Mouse (Mus musculus): ENCODE measurements around the gene Pear1. TPM values are rescaled to one million over a fixed set of nuclear protein-coding genes. Genes with fewer than 3 reads are reported as not detected.

The Pear1 gene
- polyA plus RNA-seq, 1 experiment from 2014 or later, result 12.3 TPM

- peaks cover 43% of the 10 kb centered on the region for H3K4me1 ChIP-seq
- H3K36me3 ChIP-seq, result no peaks in the 10 kb centered on the region
- peak within 1 kb of the TSS; percentile 72 for H3K27ac ChIP-seq (replicated peaks)
- H3K27me3 ChIP-seq (ENCODE audit: low read depth, poor library complexity, severe bottlenecking), result peaks cover 100% of the 10 kb centered on the region
- peak; percentile 55 for DNase-seq (ENCODE audit: low spot score)
- H3K4me3 ChIP-seq, result peak within 1 kb of the TSS; percentile 51
- H3K9me3 ChIP-seq (replicated peaks), result no peaks in the 10 kb centered on the region
- 0% methylated on average over 29 of the region's 29 CpGs for WGBS
Measured at GRCm38 (mm10) chr3:87796736-87797334, 27.3 kb downstream of the Pear1 start, which contains the start of gene Insrr. Insrr (plus strand) TSS chr3:87796951.

GRCm38 (mm10) chr3:87795336-87796277 lies 28.5 kb downstream of the Pear1 start:
- 13% methylated on average over 33 of the region's 33 CpGs for WGBS
- peaks cover 43% of the 10 kb centered on the region for H3K4me1 ChIP-seq
- no peak overlapping the region; the same call in 1 of the 2 replicates for H3K27ac ChIP-seq (replicated peaks)

GRCm38 (mm10) chr3:87794922-87795325 lies 29.2 kb downstream of the Pear1 start, which contains the start of gene Ntrk1:
Ntrk1 (minus strand) TSS chr3:87795162.
- Histone ChIP-seq H3K36me3 (no peaks in the 10 kb centered on the region), H3K27ac (replicated peaks) (no peak within 1 kb of the TSS; the same call in 1 of the 2 replicates), H3K4me3 (peak within 1 kb of the TSS; percentile 47), H3K9me3 (replicated peaks) (no peaks in the 10 kb centered on the region), H3K27me3 (ENCODE audit: low read depth, poor library complexity, severe bottlenecking) (peaks cover 100% of the 10 kb centered on the region), H3K4me1 (peaks cover 46% of the 10 kb centered on the region)
- peak; percentile 47 for DNase-seq (ENCODE audit: low spot score)
- under 1% methylated on average over 47 of the region's 47 CpGs for WGBS

More at GRCm38 (mm10) chr3:87795336-87796277, 28.5 kb downstream of the Pear1 start:
- Histone ChIP-seq H3K9me3 (replicated peaks) (no peaks in the 10 kb centered on the region), H3K27me3 (ENCODE audit: low read depth, poor library complexity, severe bottlenecking) (peaks cover 100% of the 10 kb centered on the region), H3K4me3 (peak overlapping the region; percentile 47), H3K36me3 (no peaks in the 10 kb centered on the region)
- DNase-seq (ENCODE audit: low spot score), result peak; percentile 80

GRCm38 (mm10) chr3:87789768-87790167 lies 34.3 kb downstream of the Pear1 start:
- no peaks in the 10 kb centered on the region for H3K36me3 ChIP-seq
- peaks cover 62% of the 10 kb centered on the region for H3K27me3 ChIP-seq (ENCODE audit: low read depth, poor library complexity, severe bottlenecking)
- WGBS, result 26% methylated on average over 5 of the region's 5 CpGs
- no peak overlapping the region for H3K4me3 ChIP-seq
- H3K27ac ChIP-seq (replicated peaks), result peak overlapping the region; percentile 43; the same call in 1 of the 2 replicates
- DNase-seq (ENCODE audit: low spot score), result no peak
- no peaks in the 10 kb centered on the region for H3K9me3 ChIP-seq (replicated peaks)
- peaks cover 25% of the 10 kb centered on the region for H3K4me1 ChIP-seq

GRCm38 (mm10) chr3:87789248-87789647 lies 34.9 kb downstream of the Pear1 start:
- WGBS, result 82% methylated on average over 1 of the region's 1 CpGs
- Histone ChIP-seq H3K4me1 (peaks cover 20% of the 10 kb centered on the region), H3K27ac (replicated peaks) (peak overlapping the region; percentile 43; the same call in 1 of the 2 replicates)

GRCm38 (mm10) chr3:87785626-87786214 lies 38.4 kb downstream of the Pear1 start:
- Histone ChIP-seq H3K36me3 (no peaks in the 10 kb centered on the region), H3K27ac (replicated peaks) (no peak overlapping the region), H3K9me3 (replicated peaks) (no peaks in the 10 kb centered on the region), H3K27me3 (ENCODE audit: low read depth, poor library complexity, severe bottlenecking) (peaks cover 23% of the 10 kb centered on the region), H3K4me3 (no peak overlapping the region), H3K4me1 (peaks cover 29% of the 10 kb centered on the region)
- DNase-seq (ENCODE audit: low spot score), result no peak
- 81% methylated on average over 6 of the region's 6 CpGs for WGBS

More at GRCm38 (mm10) chr3:87789248-87789647, 34.9 kb downstream of the Pear1 start:
- no peaks in the 10 kb centered on the region for H3K36me3 ChIP-seq
- no peaks in the 10 kb centered on the region for H3K9me3 ChIP-seq (replicated peaks)
- H3K27me3 ChIP-seq (ENCODE audit: low read depth, poor library complexity, severe bottlenecking), result peaks cover 57% of the 10 kb centered on the region
- H3K4me3 ChIP-seq, result no peak overlapping the region
- DNase-seq (ENCODE audit: low spot score), result no peak

- no peak for DNase-seq (ENCODE audit: low spot score)
- Histone ChIP-seq H3K27me3 (ENCODE audit: low read depth, poor library complexity, severe bottlenecking) (peaks cover 23% of the 10 kb centered on the region), H3K9me3 (replicated peaks) (no peaks in the 10 kb centered on the region), H3K4me3 (no peak overlapping the region), H3K36me3 (no peaks in the 10 kb centered on the region), H3K27ac (replicated peaks) (no peak overlapping the region), H3K4me1 (peaks cover 28% of the 10 kb centered on the region)
- WGBS, result 84% methylated on average over 5 of the region's 5 CpGs
Measured at GRCm38 (mm10) chr3:87785156-87785555, 39.0 kb downstream of the Pear1 start.

GRCm38 (mm10) chr3:87783282-87784023 lies 40.7 kb downstream of the Pear1 start:
- peaks cover 27% of the 10 kb centered on the region for H3K27me3 ChIP-seq (ENCODE audit: low read depth, poor library complexity, severe bottlenecking)
- H3K36me3 ChIP-seq, result no peaks in the 10 kb centered on the region
- peak overlapping the region; percentile 23 for H3K27ac ChIP-seq (replicated peaks)
- H3K4me1 ChIP-seq, result peaks cover 26% of the 10 kb centered on the region
- no peak overlapping the region for H3K4me3 ChIP-seq
- DNase-seq (ENCODE audit: low spot score), result no peak
- WGBS, result 88% methylated on average over 25 of the region's 25 CpGs
- H3K9me3 ChIP-seq (replicated peaks), result no peaks in the 10 kb centered on the region

- H3K9me3 ChIP-seq (replicated peaks), result no peaks in the 10 kb centered on the region
- peaks cover 58% of the 10 kb centered on the region for H3K27me3 ChIP-seq (ENCODE audit: low read depth, poor library complexity, severe bottlenecking)
- peaks cover 41% of the 10 kb centered on the region for H3K4me1 ChIP-seq
- H3K4me3 ChIP-seq, result no peak overlapping the region
- peak overlapping the region; percentile 49 for H3K27ac ChIP-seq (replicated peaks)
- WGBS, result 52% methylated on average over 2 of the region's 2 CpGs
- no peak for DNase-seq (ENCODE audit: low spot score)
- H3K36me3 ChIP-seq, result no peaks in the 10 kb centered on the region
Measured at GRCm38 (mm10) chr3:87779086-87779485, 45.0 kb downstream of the Pear1 start.

GRCm38 (mm10) chr3:87778283-87778682 lies 45.8 kb downstream of the Pear1 start:
- H3K36me3 ChIP-seq, result no peaks in the 10 kb centered on the region
- no peaks in the 10 kb centered on the region for H3K9me3 ChIP-seq (replicated peaks)
- no peak overlapping the region; the same call in 1 of the 2 replicates for H3K27ac ChIP-seq (replicated peaks)
- H3K4me1 ChIP-seq, result peaks cover 36% of the 10 kb centered on the region
- H3K27me3 ChIP-seq (ENCODE audit: low read depth, poor library complexity, severe bottlenecking), result peaks cover 58% of the 10 kb centered on the region
- no peak overlapping the region for H3K4me3 ChIP-seq
- 63% methylated on average over 23 of the region's 23 CpGs for WGBS
- no peak for DNase-seq (ENCODE audit: low spot score)

GRCm38 (mm10) chr3:87771088-87771487 lies 53.0 kb downstream of the Pear1 start:
- H3K4me1 ChIP-seq, result peaks cover 19% of the 10 kb centered on the region
- peaks cover 71% of the 10 kb centered on the region for H3K27me3 ChIP-seq (ENCODE audit: low read depth, poor library complexity, severe bottlenecking)
- H3K4me3 ChIP-seq, result no peak overlapping the region
- H3K9me3 ChIP-seq (replicated peaks), result no peaks in the 10 kb centered on the region
- no peak for DNase-seq (ENCODE audit: low spot score)
- H3K36me3 ChIP-seq, result no peaks in the 10 kb centered on the region
- 52% methylated on average over 6 of the region's 6 CpGs for WGBS
- no peak overlapping the region for H3K27ac ChIP-seq (replicated peaks)

GRCm38 (mm10) chr3:87770280-87770679 lies 53.8 kb downstream of the Pear1 start:
- 1% methylated on average over 4 of the region's 4 CpGs for WGBS
- no peaks in the 10 kb centered on the region for H3K9me3 ChIP-seq (replicated peaks)
- no peaks in the 10 kb centered on the region for H3K36me3 ChIP-seq
- H3K27ac ChIP-seq (replicated peaks), result no peak overlapping the region
- H3K4me1 ChIP-seq, result peaks cover 17% of the 10 kb centered on the region
- peaks cover 71% of the 10 kb centered on the region for H3K27me3 ChIP-seq (ENCODE audit: low read depth, poor library complexity, severe bottlenecking)
- no peak overlapping the region for H3K4me3 ChIP-seq
- DNase-seq (ENCODE audit: low spot score), result peak; percentile 48

All from midbrain, embryonic 10.5 days (tissue).